Mouse (Mus musculus): Measurements from ENCODE around the gene Orai2. TPM values are rescaled to one million over a fixed set of nuclear protein-coding genes. Genes with fewer than 3 reads are reported as not detected.

Gene Orai2
- polyA plus RNA-seq (2014; fragmentation: Nextera tagmentation; extraction: Ambion mirVana) = 2.5 and 2.7 TPM in 2 replicates

GRCm38 (mm10) chr5:136170512-136171362 is at the start of gene Orai2:
TSS of gene Orai2 (minus strand) at chr5:136170713.
- Histone ChIP-seq H3K9ac (ENCODE audit: low read depth, low read length) (peak within 1 kb of the TSS; percentile 57), H3K27me3 (ENCODE audit: control insufficient read depth, insufficient read depth, low read length) (no peaks in the 10 kb centered on the region; the same call in 1 of the 2 replicates), H3K4me1 (ENCODE audit: control insufficient read depth, insufficient read depth, low read length) (peaks cover 9% of the 10 kb centered on the region), H3K4me2 (peak within 1 kb of the TSS; percentile 96), H3K36me3 (ENCODE audit: control insufficient read depth, insufficient read depth, low read length) (0 out of 2 replicates have a peak, but pooled peaks cover 3% of the 10 kb centered on the region), H3K27ac (ENCODE audit: low read depth, low read length) (no peak within 1 kb of the TSS), H3K9me3 (replicated peaks; ENCODE audit: control insufficient read depth, low read length) (no peaks in the 10 kb centered on the region), H3K4me3 (ENCODE audit: low read depth, low read length) (peak within 1 kb of the TSS; percentile 52)
- peak; percentile 76 for ATAC-seq (replicated peaks; ENCODE audit: insufficient number of reproducible peaks, low FRiP score, low TSS enrichment)
- 7% methylated on average over 49 of the region's 49 CpGs for WGBS (ENCODE audit: insufficient replicate concordance)

GRCm38 (mm10) chr5:136218585-136218984 is 48.1 kb upstream of the Orai2 start:
- H3K4me1 ChIP-seq (ENCODE audit: control insufficient read depth, insufficient read depth, low read length) = no peaks in the 10 kb centered on the region
- no peaks in the 10 kb centered on the region for H3K36me3 ChIP-seq (ENCODE audit: control insufficient read depth, insufficient read depth, low read length)
- no peaks in the 10 kb centered on the region for H3K9me3 ChIP-seq (replicated peaks; ENCODE audit: control insufficient read depth, low read length)
- H3K27me3 ChIP-seq (ENCODE audit: control insufficient read depth, insufficient read depth, low read length) = no peaks in the 10 kb centered on the region
- no peak overlapping the region for H3K9ac ChIP-seq (ENCODE audit: low read depth, low read length)
- no peak overlapping the region for H3K27ac ChIP-seq (ENCODE audit: low read depth, low read length)
- WGBS (ENCODE audit: insufficient replicate concordance) = 75% methylated on average over 12 of the region's 12 CpGs
- no peak overlapping the region for H3K4me3 ChIP-seq (ENCODE audit: low read depth, low read length)
- no peak for ATAC-seq (replicated peaks; ENCODE audit: insufficient number of reproducible peaks, low FRiP score, low TSS enrichment)
- H3K4me2 ChIP-seq = no peak overlapping the region

- Histone ChIP-seq H3K4me1 (ENCODE audit: control insufficient read depth, insufficient read depth, low read length) (no peaks in the 10 kb centered on the region), H3K4me3 (ENCODE audit: low read depth, low read length) (no peak overlapping the region), H3K36me3 (ENCODE audit: control insufficient read depth, insufficient read depth, low read length) (no peaks in the 10 kb centered on the region), H3K9ac (ENCODE audit: low read depth, low read length) (no peak overlapping the region), H3K4me2 (no peak overlapping the region), H3K27me3 (ENCODE audit: control insufficient read depth, insufficient read depth, low read length) (no peaks in the 10 kb centered on the region), H3K9me3 (replicated peaks; ENCODE audit: control insufficient read depth, low read length) (no peaks in the 10 kb centered on the region), H3K27ac (ENCODE audit: low read depth, low read length) (no peak overlapping the region)
- ATAC-seq (replicated peaks; ENCODE audit: insufficient number of reproducible peaks, low FRiP score, low TSS enrichment) = no peak
- 62% methylated on average over 4 of the region's 4 CpGs for WGBS (ENCODE audit: insufficient replicate concordance)
These were observed 47.4 kb upstream of the Orai2 start for GRCm38 (mm10) chr5:136217932-136218381.

DNA sequence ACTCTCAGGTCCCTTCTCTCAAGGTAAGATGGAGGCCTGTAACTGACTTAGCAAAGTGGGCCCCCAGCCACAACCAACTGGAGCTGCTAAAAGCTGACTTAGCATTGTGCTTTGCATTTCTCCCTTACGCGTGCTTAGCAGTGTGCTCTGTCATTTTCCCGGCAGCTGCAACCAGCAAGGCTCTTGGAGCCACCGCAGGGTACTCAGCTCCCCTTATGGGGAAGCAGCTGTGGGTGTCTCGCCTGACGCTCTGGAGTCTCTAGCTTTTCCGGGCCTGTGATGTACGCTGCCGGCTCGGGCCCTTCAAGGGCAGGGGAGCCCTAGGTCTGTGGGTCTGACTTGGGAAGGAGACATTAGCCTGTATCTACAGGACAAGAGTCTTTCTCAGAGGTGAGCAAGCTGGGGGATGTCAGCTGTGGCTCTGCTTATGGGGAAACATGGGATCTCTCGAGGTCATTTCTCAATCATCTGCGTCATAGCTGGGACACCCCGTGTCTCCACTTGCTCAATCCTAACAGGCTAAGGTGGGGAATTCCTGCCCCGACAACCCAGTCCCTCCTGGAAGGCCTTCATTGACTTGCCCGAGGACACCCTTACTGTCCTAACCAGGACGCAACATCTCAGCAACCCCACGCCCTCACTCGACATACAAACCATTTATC is 46.6 kb upstream of the Orai2 start:
- no peak overlapping the region for H3K27ac ChIP-seq (ENCODE audit: low read depth, low read length)
- H3K27me3 ChIP-seq (ENCODE audit: control insufficient read depth, insufficient read depth, low read length) = no peaks in the 10 kb centered on the region
- no peak for ATAC-seq (replicated peaks; ENCODE audit: insufficient number of reproducible peaks, low FRiP score, low TSS enrichment)
- no peak overlapping the region for H3K4me2 ChIP-seq
- H3K9me3 ChIP-seq (replicated peaks; ENCODE audit: control insufficient read depth, low read length) = no peaks in the 10 kb centered on the region
- H3K4me3 ChIP-seq (ENCODE audit: low read depth, low read length) = no peak overlapping the region
- H3K9ac ChIP-seq (ENCODE audit: low read depth, low read length) = no peak overlapping the region
- H3K4me1 ChIP-seq (ENCODE audit: control insufficient read depth, insufficient read depth, low read length) = no peaks in the 10 kb centered on the region
- no peaks in the 10 kb centered on the region for H3K36me3 ChIP-seq (ENCODE audit: control insufficient read depth, insufficient read depth, low read length)
- 75% methylated on average over 18 of the region's 18 CpGs for whole genome bisulfite sequencing (ENCODE audit: insufficient replicate concordance)

DNA sequence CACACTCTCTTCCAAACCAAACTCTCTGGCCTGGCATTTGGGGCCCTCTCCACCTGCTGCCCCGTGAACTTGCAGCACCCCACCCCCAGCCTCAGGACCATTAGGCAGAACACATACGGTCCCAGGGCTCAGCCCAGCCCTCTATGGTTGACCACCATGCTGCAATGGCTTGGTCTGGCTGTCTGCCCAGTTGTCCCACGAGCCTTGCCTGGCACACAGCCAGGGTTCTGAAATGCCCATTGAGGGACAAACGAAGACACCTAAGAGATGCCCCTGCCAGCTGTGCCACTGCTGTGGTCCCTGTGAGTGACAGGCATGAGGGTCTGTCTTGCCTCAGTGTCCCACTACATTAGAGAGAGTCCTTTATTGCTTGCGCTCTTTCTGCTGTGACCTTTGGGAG is 45.4 kb upstream of the Orai2 start:
- 0 out of 2 replicates have a peak, but pooled peaks have one; percentile 39 for ATAC-seq (replicated peaks; ENCODE audit: insufficient number of reproducible peaks, low FRiP score, low TSS enrichment)
- H3K9me3 ChIP-seq (replicated peaks; ENCODE audit: control insufficient read depth, low read length) = no peaks in the 10 kb centered on the region
- no peak overlapping the region for H3K4me2 ChIP-seq
- H3K27me3 ChIP-seq (ENCODE audit: control insufficient read depth, insufficient read depth, low read length) = no peaks in the 10 kb centered on the region
- no peaks in the 10 kb centered on the region for H3K4me1 ChIP-seq (ENCODE audit: control insufficient read depth, insufficient read depth, low read length)
- H3K36me3 ChIP-seq (ENCODE audit: control insufficient read depth, insufficient read depth, low read length) = no peaks in the 10 kb centered on the region
- H3K9ac ChIP-seq (ENCODE audit: low read depth, low read length) = no peak overlapping the region
- no peak overlapping the region for H3K27ac ChIP-seq (ENCODE audit: low read depth, low read length)
- WGBS (ENCODE audit: insufficient replicate concordance) = 81% methylated on average over 5 of the region's 5 CpGs
- no peak overlapping the region for H3K4me3 ChIP-seq (ENCODE audit: low read depth, low read length)

DNA sequence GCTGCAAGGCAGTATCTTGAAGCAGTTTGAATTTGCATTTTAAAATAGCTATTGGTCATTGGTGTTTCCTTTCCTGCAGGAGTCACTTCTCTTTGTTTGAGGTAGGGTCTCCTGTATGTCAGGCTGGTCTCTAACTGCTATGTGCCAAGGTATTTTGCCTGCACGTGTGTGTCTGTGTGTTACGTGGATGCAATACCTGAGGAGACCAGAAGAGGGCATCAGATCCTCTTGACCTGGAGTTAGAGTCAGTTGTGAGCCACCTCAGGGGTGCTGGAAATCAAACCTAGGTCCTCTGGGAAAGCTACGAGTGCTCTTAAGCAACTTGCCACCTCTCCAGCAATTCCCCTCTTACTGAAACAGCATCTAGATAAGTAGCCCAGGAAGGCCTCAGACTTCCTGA is 44.7 kb upstream of the Orai2 start:
- Histone ChIP-seq H3K27ac (ENCODE audit: low read depth, low read length) (no peak overlapping the region), H3K36me3 (ENCODE audit: control insufficient read depth, insufficient read depth, low read length) (no peaks in the 10 kb centered on the region), H3K4me3 (ENCODE audit: low read depth, low read length) (no peak overlapping the region), H3K9ac (ENCODE audit: low read depth, low read length) (no peak overlapping the region), H3K4me2 (no peak overlapping the region), H3K4me1 (ENCODE audit: control insufficient read depth, insufficient read depth, low read length) (no peaks in the 10 kb centered on the region), H3K27me3 (ENCODE audit: control insufficient read depth, insufficient read depth, low read length) (no peaks in the 10 kb centered on the region), H3K9me3 (replicated peaks; ENCODE audit: control insufficient read depth, low read length) (no peaks in the 10 kb centered on the region)
- WGBS (ENCODE audit: insufficient replicate concordance) = 87% methylated on average over 3 of the region's 3 CpGs
- no peak for ATAC-seq (replicated peaks; ENCODE audit: insufficient number of reproducible peaks, low FRiP score, low TSS enrichment)

- Histone ChIP-seq H3K36me3 (ENCODE audit: control insufficient read depth, insufficient read depth, low read length) (no peaks in the 10 kb centered on the region), H3K4me2 (no peak overlapping the region), H3K9ac (ENCODE audit: low read depth, low read length) (no peak overlapping the region), H3K27me3 (ENCODE audit: control insufficient read depth, insufficient read depth, low read length) (no peaks in the 10 kb centered on the region), H3K4me3 (ENCODE audit: low read depth, low read length) (no peak overlapping the region), H3K4me1 (ENCODE audit: control insufficient read depth, insufficient read depth, low read length) (no peaks in the 10 kb centered on the region), H3K27ac (ENCODE audit: low read depth, low read length) (no peak overlapping the region), H3K9me3 (replicated peaks; ENCODE audit: control insufficient read depth, low read length) (no peaks in the 10 kb centered on the region)
- WGBS (ENCODE audit: insufficient replicate concordance) = 78% methylated on average over 5 of the region's 5 CpGs
- ATAC-seq (replicated peaks; ENCODE audit: insufficient number of reproducible peaks, low FRiP score, low TSS enrichment) = no peak
These were observed 43.2 kb upstream of the Orai2 start for GRCm38 (mm10) chr5:136213716-136214115.

GRCm38 (mm10) chr5:136212716-136213115 is 42.2 kb upstream of the Orai2 start:
- Histone ChIP-seq H3K36me3 (ENCODE audit: control insufficient read depth, insufficient read depth, low read length) (no peaks in the 10 kb centered on the region), H3K4me3 (ENCODE audit: low read depth, low read length) (no peak overlapping the region), H3K27ac (ENCODE audit: low read depth, low read length) (no peak overlapping the region), H3K4me1 (ENCODE audit: control insufficient read depth, insufficient read depth, low read length) (no peaks in the 10 kb centered on the region), H3K27me3 (ENCODE audit: control insufficient read depth, insufficient read depth, low read length) (no peaks in the 10 kb centered on the region), H3K9me3 (replicated peaks; ENCODE audit: control insufficient read depth, low read length) (no peaks in the 10 kb centered on the region), H3K4me2 (no peak overlapping the region), H3K9ac (ENCODE audit: low read depth, low read length) (no peak overlapping the region)
- WGBS (ENCODE audit: insufficient replicate concordance) = 82% methylated on average over 11 of the region's 11 CpGs
- no peak for ATAC-seq (replicated peaks; ENCODE audit: insufficient number of reproducible peaks, low FRiP score, low TSS enrichment)

Measured in heart, embryonic 11.5 days (tissue).